Mouse (Mus musculus) thymus, postnatal 0 days (tissue): ENCODE results near the gene Tpm4. TPM values are rescaled to one million over a fixed set of nuclear protein-coding genes. Genes with fewer than 3 reads are reported as not detected.
"Not testable (repeated sequence)": the region's sequence is repeated elsewhere in the genome, so short reads cannot be mapped to it uniquely, and the experiment has no call there.

ENCODE experiments used
- DNase-seq: peaks from one replicate; pipeline ENCODE4 v3.0.0-alpha.2; 2015; ENCODE audit warnings: low spot score
- polyA plus RNA-seq: library from polyadenylated mRNA; unstranded; fragments of >200 nt; fragmentation: Nextera tagmentation; extraction: Ambion mirVana; gene quantifications from 2 replicates; pipeline ENCODE4 v1.2.1, GENCODE M21; 2015

Tpm4 gene
- 164 and 172 TPM in 2 replicates for polyA plus RNA-seq

GRCm38 (mm10) chr8:72134756-72135445 lies at the start of gene Tpm4:
Gene Tpm4 (plus strand): TSS chr8:72134975.
- peak; percentile 46 for DNase-seq

GRCm38 (mm10) chr8:72087611-72088010 lies 47.2 kb upstream of the Tpm4 start:
- DNase-seq, result not testable (repeated sequence)

GRCm38 (mm10) chr8:72096721-72097120 lies 38.1 kb upstream of the Tpm4 start:
- DNase-seq, result not testable (repeated sequence)

GRCm38 (mm10) chr8:72099377-72100103 lies 35.2 kb upstream of the Tpm4 start:
- DNase-seq, result not testable (repeated sequence)

GRCm38 (mm10) chr8:72105165-72105564 lies 29.6 kb upstream of the Tpm4 start:
- DNase-seq, result no peak

- no peak for DNase-seq
These were observed 28.0 kb upstream of the Tpm4 start, which contains the start of gene Olfr374 for GRCm38 (mm10) chr8:72106740-72107139. Gene Olfr374 (plus strand): TSS chr8:72107040.

- no peak for DNase-seq
These were observed 23.9 kb upstream of the Tpm4 start for GRCm38 (mm10) chr8:72110876-72111275.

- no peak for DNase-seq
These were observed 22.3 kb upstream of the Tpm4 start for GRCm38 (mm10) chr8:72112486-72112885.

GRCm38 (mm10) chr8:72115202-72115601 lies 19.6 kb upstream of the Tpm4 start:
- no peak for DNase-seq

- no peak for DNase-seq
These were observed 16.2 kb upstream of the Tpm4 start for GRCm38 (mm10) chr8:72118616-72119015.

- DNase-seq, result not testable (repeated sequence)
These were observed 13.3 kb upstream of the Tpm4 start for GRCm38 (mm10) chr8:72121486-72121885.

- no peak for DNase-seq
These were observed 12.8 kb upstream of the Tpm4 start for GRCm38 (mm10) chr8:72121997-72122396.

- DNase-seq, result no peak
These were observed 6.9 kb upstream of the Tpm4 start for GRCm38 (mm10) chr8:72127834-72128233.

- DNase-seq, result no peak
These were observed 3.5 kb upstream of the Tpm4 start for GRCm38 (mm10) chr8:72131251-72131650.

GRCm38 (mm10) chr8:72131901-72132300 lies 2.9 kb upstream of the Tpm4 start:
- peak; percentile 33 for DNase-seq

GRCm38 (mm10) chr8:72132417-72132816 lies 2.4 kb upstream of the Tpm4 start:
- no peak for DNase-seq

- DNase-seq, result no peak
These were observed 1.9 kb upstream of the Tpm4 start for GRCm38 (mm10) chr8:72132891-72133290.

GRCm38 (mm10) chr8:72133507-72133906 lies 1.3 kb upstream of the Tpm4 start:
- no peak for DNase-seq

- peak; percentile 53 for DNase-seq
These were observed 899 bp downstream of the Tpm4 start for GRCm38 (mm10) chr8:72135446-72136301.

- DNase-seq, result peak; percentile 95
These were observed 1.7 kb downstream of the Tpm4 start for GRCm38 (mm10) chr8:72136302-72136978.

GRCm38 (mm10) chr8:72137431-72137830 lies 2.7 kb downstream of the Tpm4 start:
- DNase-seq, result no peak
